Mouse (Mus musculus): ENCODE measurements around the gene Arhgdib.

DNA sequence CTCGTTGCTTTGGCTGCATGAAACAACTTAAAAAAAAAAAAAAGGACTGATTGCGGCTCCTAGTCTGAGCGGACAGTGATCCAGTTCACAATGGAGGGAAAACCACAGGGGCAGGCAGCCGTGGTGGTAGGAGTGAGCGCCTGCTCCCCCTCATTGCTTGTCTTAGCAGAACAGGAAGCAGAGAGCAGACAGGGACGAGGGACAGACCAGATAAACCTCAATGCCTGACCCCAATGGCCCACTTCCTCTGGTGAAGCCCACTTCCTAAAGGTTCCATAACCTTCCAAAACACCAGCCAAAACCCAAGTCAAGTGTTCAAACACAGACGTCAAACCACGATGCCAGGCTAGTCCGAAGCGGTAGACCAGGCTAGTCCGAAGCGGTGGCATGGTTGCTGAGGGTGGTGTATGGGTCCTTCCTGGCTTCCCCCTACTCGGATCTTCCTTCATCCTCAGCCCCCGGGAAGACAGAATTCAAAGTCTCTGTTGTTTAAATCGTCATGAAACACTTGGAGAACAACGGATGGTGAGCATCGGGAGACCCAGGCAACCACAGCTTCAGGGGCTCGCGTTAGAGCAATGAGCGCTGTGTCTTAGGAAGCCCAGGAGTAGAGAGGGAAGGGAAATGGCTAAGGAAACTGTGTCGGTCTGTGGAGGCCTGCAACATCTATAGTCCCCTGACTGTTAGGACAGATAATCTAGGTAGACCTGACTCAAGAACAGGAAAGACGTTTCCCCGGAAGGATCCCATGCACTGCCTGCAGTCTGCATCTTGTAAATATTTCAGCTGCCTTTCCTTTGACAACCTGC lies 37.8 kb upstream of the Arhgdib start:
- TF ChIP-seq CTCF (IDR thresholded peaks at IDR 0.05; ENCODE audit: extremely low read depth, insufficient read length, insufficient replicate concordance, low read depth, low read length), result no peak
- no peak for TF ChIP-seq POLR2A (IDR thresholded peaks at IDR 0.05; ENCODE audit: low read depth, low read length)
